Mouse (Mus musculus) E14TG2a.4 (cell line): Measurements from ENCODE around the gene Dnajb11.

Experiments
- CTCF ChIP-seq: conservative IDR thresholded peaks from 2 replicates; pipeline ENCODE4 v1.5.1; 2014; ENCODE audit warnings: low read length
- NANOG ChIP-seq: IDR thresholded peaks from 2 replicates; pipeline ENCODE4 v1.6.1; 2014; ENCODE audit warnings: borderline replicate concordance, low read length, mixed read lengths
- POU5F1 ChIP-seq: IDR thresholded peaks from 2 replicates; pipeline ENCODE4 v1.6.1; 2014; ENCODE audit warnings: low read length, borderline replicate concordance

DNA sequence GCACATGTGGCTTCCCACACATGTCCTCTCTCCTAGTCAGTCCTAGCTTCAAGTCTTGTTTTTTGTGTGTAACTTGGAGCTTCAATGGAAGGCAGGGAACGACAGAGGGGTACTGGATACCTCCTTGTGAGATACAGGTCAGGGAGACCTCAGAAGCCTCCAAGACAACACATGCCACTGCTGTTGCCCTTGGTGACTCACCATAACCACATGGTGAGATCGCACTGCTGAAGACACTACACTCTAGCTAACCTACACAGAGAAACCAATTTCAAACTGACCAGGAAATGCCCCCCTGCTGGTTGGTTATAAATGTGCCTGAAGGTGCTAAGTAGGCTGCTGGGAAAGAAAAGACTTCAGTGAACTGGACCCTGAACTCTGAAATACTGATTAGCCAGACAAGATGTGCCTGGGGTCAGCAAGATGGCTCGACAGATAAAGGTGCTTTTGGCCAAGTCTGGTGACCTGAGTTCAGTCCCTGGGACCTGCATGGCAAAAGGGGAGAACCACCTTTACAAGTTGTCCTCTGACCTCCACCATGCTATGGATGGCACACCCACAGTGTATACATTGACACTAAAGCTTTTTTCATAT is 24.6 kb upstream of the Dnajb11 start:
- TF ChIP-seq CTCF, result no peak
- TF ChIP-seq NANOG, result no peak
- no peak for TF ChIP-seq POU5F1
